Mouse (Mus musculus) cerebellum, adult 2 months (tissue): Measurements from ENCODE around the gene Ppp1r8.

ENCODE experiments used
- CTCF ChIP-seq: fragments of 200-500 bp; IDR thresholded peaks from 2 replicates; pipeline ENCODE4 v1.5.1; 2011; ENCODE audit warnings: low read depth, mild to moderate bottlenecking, control low read depth, low read length, moderate library complexity, borderline replicate concordance; ENCODE audit not compliant: insufficient read depth
- POLR2A ChIP-seq: fragments of 200-500 bp; IDR thresholded peaks from 2 replicates; pipeline ENCODE4 v1.6.1; 2011; ENCODE audit warnings: low read length, control low read depth, borderline replicate concordance; ENCODE audit not compliant: insufficient read depth

GRCm38 (mm10) chr4:132780288-132780687 lies 62.7 kb downstream of the Ppp1r8 start:
- TF ChIP-seq POLR2A (no peak), CTCF (no peak)
